Mouse (Mus musculus) liver, postnatal 0 days (tissue): ENCODE measurements around the gene P3h3.

Source experiments
- CTCF ChIP-seq: sonication (generic); IDR thresholded peaks from 2 replicates; pipeline ENCODE4 v1.5.1; 2016; ENCODE audit warnings: antibody characterized with exemption, low read depth
- EP300 ChIP-seq: IDR thresholded peaks from 2 replicates; pipeline ENCODE4 v1.6.1; 2016; ENCODE audit warnings: antibody characterized with exemption, low read depth, mild to moderate bottlenecking

- TF ChIP-seq CTCF: no peak
- TF ChIP-seq EP300: no peak
Observed at GRCm38 (mm10) chr6:124884714-124885500, 27.4 kb upstream of the P3h3 start.
